Mouse (Mus musculus): ENCODE data around the gene Cdk2. TPM values are rescaled to one million over a fixed set of nuclear protein-coding genes. Genes with fewer than 3 reads are reported as not detected.

Gene Cdk2
- total RNA-seq, 2 experiments from 2014 or later: 12.7 to 15.7 TPM

DNA sequence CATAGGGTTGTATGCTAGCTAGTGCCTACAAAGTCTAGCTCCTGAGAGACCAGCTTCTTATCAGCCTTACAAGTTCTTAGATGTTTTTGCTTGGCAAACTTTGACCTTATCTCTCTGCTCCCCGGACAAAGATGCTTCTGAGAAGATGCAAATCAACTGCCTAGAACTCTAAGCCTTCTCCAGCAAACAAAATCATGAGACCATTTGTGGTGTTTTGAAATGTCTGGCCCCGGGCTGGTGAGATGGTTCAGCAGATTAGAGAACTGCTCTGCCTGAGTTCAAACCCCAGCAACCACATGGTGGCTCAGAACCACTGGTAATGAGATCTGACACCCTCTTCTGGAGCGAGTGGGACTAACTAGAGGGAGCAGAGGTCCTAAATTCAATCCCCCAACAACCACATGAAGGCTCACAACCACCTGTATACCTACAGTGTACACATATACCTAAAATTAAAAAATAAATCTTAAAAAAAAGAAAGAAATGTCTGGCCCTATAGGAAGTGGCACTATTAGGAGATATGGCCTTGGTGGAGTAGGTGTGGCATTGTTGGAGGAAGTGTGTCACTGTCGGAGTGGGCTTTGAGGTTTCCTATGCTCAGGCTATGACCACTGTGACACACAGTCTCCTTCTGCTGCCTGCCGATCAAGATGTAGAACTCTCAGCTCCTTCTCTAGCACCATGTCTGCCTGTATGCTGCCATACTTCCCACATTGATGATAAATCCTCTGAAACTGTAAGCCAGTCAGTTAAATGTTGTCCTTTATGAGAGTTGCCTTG lies 41.2 kb downstream of the Cdk2 start:
- DNase-seq (ENCODE audit: low spot score): no peak
- intact Hi-C loops (cut with DNase I): no loop called here

DNA sequence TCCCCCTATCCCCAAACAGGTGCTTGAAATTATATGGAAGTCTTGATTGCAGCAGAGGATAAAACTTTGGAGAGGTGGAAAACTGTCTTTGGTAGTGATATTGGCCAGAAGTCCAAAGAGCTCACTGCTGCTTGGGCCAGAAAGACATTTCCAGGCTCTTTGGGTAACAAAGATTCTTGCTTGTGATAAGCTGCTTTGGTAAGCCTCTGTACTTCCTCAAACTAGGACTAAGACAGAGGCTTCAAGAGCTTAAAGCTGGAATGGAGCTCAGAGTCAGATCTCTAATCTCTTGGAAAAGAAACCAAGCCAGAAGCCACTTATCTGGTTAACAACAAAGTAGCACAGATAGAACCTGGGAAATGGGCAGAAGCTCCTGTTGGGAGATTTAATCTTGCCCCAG lies 42.4 kb downstream of the Cdk2 start:
- intact Hi-C loops (cut with DNase I): no loop called here
- DNase-seq (ENCODE audit: low spot score): no peak

DNA sequence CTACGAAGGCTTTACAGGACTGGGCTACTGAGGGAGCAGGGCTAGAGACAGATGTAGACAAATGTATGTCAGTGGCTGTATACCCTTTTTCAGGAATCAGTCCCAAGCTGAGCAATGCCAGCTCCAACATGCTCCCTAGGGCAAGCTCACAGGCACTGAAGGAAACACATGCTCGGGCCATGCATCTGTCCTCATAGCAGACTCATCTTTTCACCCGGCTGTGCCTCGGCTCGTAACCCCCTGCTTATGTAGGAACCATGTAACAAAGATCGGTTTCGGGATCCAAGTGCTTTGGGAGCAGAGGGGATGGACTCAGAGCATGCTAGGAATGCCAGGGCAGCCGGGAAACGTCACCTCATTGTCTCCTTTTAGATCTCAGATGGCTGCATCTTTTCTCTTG lies 45.3 kb downstream of the Cdk2 start:
- no peak for DNase-seq (ENCODE audit: low spot score)
- intact Hi-C loops (cut with DNase I): no loop called here

DNA sequence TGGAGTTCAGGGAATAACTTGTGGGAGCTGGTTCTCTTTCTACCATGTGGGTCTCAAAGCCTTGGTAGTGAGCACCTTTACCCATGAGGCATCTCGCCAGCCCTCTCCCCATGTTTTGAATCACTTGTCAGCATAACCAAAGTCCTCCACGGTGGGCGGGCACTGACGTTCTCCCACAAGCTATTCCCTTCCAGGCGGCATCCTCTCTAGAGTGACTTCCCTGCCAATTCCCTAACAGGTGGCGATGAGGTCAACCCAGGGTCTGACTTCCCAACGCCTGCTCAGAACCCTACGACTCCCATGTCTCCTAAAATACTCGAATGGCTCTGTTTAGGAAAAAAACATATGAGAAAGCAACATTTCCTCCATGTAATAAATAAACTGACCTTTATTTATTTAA lies 47.0 kb downstream of the Cdk2 start:
- intact Hi-C loops (cut with DNase I): no loop called here
- no peak for DNase-seq (ENCODE audit: low spot score)

DNA sequence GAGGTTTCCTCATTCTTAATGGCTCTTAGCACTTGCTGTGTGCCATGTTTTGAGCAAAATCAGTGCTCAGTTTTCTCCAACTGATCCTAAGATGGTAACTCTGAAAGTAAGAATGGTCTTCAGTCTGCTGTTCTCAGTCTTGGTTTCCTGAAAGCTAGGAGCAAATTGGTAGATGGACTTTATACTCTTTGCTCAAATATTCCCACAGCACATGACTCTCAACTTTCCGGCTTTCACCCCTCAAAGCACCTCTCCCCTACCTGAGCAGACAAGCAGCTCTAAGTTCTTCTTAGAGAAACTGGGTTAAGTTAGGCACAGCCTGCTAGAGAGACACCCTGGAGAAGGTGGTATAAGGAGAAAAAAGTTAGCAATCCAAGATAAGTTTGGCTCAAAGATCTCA lies 48.1 kb downstream of the Cdk2 start:
- intact Hi-C loops (cut with DNase I): no loop called here
- no peak for DNase-seq (ENCODE audit: low spot score)

DNA sequence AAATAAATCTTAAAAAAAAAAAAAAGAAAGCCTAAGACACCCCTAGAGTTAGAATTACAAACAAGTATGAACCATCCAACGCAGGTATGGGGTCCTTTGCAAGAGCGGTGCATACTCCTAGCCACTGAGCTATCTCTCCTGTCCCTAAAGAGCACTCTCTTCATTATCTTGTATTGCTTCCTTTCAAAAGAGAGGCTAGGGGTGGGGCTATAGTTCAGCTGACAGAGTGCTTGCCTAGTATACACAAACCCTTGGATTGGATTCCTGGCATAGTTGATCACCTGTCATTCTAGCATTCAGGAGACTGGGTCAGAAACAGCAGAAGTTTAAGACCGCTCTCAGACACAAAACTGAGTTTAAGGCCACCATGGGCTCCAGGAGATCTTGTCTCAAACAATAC lies 49.6 kb downstream of the Cdk2 start:
- no peak for DNase-seq (ENCODE audit: low spot score)
- intact Hi-C loops (cut with DNase I): no loop called here

DNA sequence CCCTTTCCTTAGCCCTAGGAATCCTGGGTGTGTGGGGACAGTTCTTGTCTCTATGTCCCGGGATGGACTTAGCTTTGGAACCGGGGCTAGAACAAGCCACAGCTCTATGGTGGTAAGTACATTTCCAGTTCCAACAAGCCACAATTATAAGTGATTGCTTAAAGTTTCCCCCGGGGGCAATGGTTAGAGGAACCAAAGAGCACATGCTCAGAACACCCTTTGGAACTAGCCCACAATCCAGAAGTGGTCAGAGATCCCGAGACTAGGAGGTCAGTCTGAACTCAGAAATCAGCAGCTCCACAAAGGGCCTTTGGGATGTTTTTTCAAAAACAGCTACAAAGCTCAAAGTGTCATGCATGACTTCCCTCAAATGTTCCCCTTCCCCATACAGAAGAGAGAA lies 51.0 kb downstream of the Cdk2 start:
- no peak for DNase-seq (ENCODE audit: low spot score)
- intact Hi-C loops (cut with DNase I): no loop called here

Other genes starting within 250 kb of the Cdk2 start
- gene Smarcc2, start 245.8 kb downstream of the Cdk2 start, total RNA-seq (2021): 10 to 100 TPM; 75.8 to 78.4 TPM
- 100 to 1,000 TPM; 294 to 314 TPM for gene Myl6, start 210.9 kb downstream of the Cdk2 start, total RNA-seq (2021)
- 1 to 10 TPM; 2.5 to 2.9 TPM for gene Myl6b, start 206.3 kb downstream of the Cdk2 start, total RNA-seq (2021)
- 10 to 100 TPM; 16.8 to 19.0 TPM for gene Esyt1, start 179.2 kb downstream of the Cdk2 start, total RNA-seq (2021)
- 1 to 10 TPM; 7.6 to 9.1 TPM for gene Zc3h10, start 157.3 kb downstream of the Cdk2 start, total RNA-seq (2021)
- 1,000 to 10,000 TPM; 1,495 to 1,582 TPM for gene Rpl41, start 155.7 kb downstream of the Cdk2 start, total RNA-seq (2021)
- 10 to 100 TPM; 45.8 to 48.6 TPM for gene Pa2g4, start 139.0 kb downstream of the Cdk2 start, total RNA-seq (2021)
- gene Erbb3, start 115.4 kb downstream of the Cdk2 start, total RNA-seq (2021): 1 to 10 TPM; 8.3 to 8.6 TPM
- 100 to 1,000 TPM; 253 to 266 TPM for gene Rps26, start 78.3 kb downstream of the Cdk2 start, total RNA-seq (2021)
- gene Ikzf4, start 59.0 kb downstream of the Cdk2 start, total RNA-seq (2021): 1 to 10 TPM in 1 of 2 experiments, under 1 TPM in 1; 0.52 to 1.2 TPM
- 10 to 100 TPM; 22.1 to 23.1 TPM for gene Suox, start 31.0 kb downstream of the Cdk2 start, total RNA-seq (2021)
- 10 to 100 TPM; 68.9 to 72.5 TPM for gene Rab5b, start 8.8 kb downstream of the Cdk2 start, total RNA-seq (2021)
- gene Pmel, start 836 bp downstream of the Cdk2 start, total RNA-seq (2021): under 1 TPM; 0.49 to 0.89 TPM
- gene Dgka, start 39.8 kb upstream of the Cdk2 start, total RNA-seq (2021): 10 to 100 TPM; 11.7 to 11.9 TPM
- gene Pym1, start 42.9 kb upstream of the Cdk2 start, total RNA-seq (2021): 1 to 10 TPM; 6.8 to 8.6 TPM
- 1 to 10 TPM; 3.1 to 3.2 TPM for gene Mmp19, start 85.9 kb upstream of the Cdk2 start, total RNA-seq (2021)
- 10 to 100 TPM; 31.8 to 38.2 TPM for gene Dnajc14, start 99.0 kb upstream of the Cdk2 start, total RNA-seq (2021)
- 1 to 10 TPM; 5.8 to 6.4 TPM for gene Tmem198b, start 99.3 kb upstream of the Cdk2 start, total RNA-seq (2021)
- gene Sarnp, start 112.3 kb upstream of the Cdk2 start, total RNA-seq (2021): 10 to 100 TPM; 38.7 to 44.0 TPM
- gene Ormdl2, start 116.6 kb upstream of the Cdk2 start, total RNA-seq (2021): 1 to 10 TPM; 7.6 to 9.2 TPM
- gene Gdf11, start 186.7 kb upstream of the Cdk2 start, total RNA-seq (2021): 1 to 10 TPM; 2.3 to 2.6 TPM
- gene Cd63, start 196.0 kb upstream of the Cdk2 start, total RNA-seq (2021): 100 to 1,000 TPM; 110 to 123 TPM
- gene Rdh5, start 217.9 kb upstream of the Cdk2 start, total RNA-seq (2021): 1 to 10 TPM; 5.0 to 7.9 TPM
- 100 to 1,000 TPM; 183 to 185 TPM for gene Bloc1s1, start 219.0 kb upstream of the Cdk2 start, total RNA-seq (2021)
- gene Itga7, start 228.8 kb upstream of the Cdk2 start, total RNA-seq (2021): 100 to 1,000 TPM; 165 to 176 TPM